Mouse (Mus musculus) liver, embryonic 12.5 days (tissue): Measurements from ENCODE around the gene Cfd. TPM values are rescaled to one million over a fixed set of nuclear protein-coding genes. Genes with fewer than 3 reads are reported as not detected.
A peak's percentile ranks its signal among the peaks of the same experiment; 100 is the strongest.

Source experiments
- ATAC-seq: fragments of 200-750 bp; cut with Nextera tagmentation; 2 replicates; pipeline ENCODE4 v1.8.0; 2017; ENCODE audit warnings: moderate number of reproducible peaks, mild to moderate bottlenecking, moderate library complexity
- H3K27ac ChIP-seq: fragments of 300-500 bp; sonication (generic); 2 replicates; pipeline ENCODE4 v1.5.1; 2016; ENCODE audit warnings: mild to moderate bottlenecking
- H3K27me3 ChIP-seq: fragments of 300-500 bp; sonication (generic); replicated peaks from 2 replicates; pipeline ENCODE4 v1.6.1; 2016; ENCODE audit warnings: mild to moderate bottlenecking, moderate library complexity
- H3K36me3 ChIP-seq: fragments of 300-500 bp; sonication (generic); 2 replicates; pipeline ENCODE4 v1.6.1; 2016; ENCODE audit warnings: mild to moderate bottlenecking, moderate library complexity
- H3K4me1 ChIP-seq: fragments of 300-500 bp; sonication (generic); 2 replicates; pipeline ENCODE4 v1.6.1; 2016
- H3K4me2 ChIP-seq: fragments of 300-500 bp; sonication (generic); 2 replicates; pipeline ENCODE4 v1.6.1; 2016; ENCODE audit warnings: mild to moderate bottlenecking, moderate library complexity
- H3K4me3 ChIP-seq: fragments of 300-500 bp; sonication (generic); 2 replicates; pipeline ENCODE4 v1.5.1; 2016; ENCODE audit warnings: mild to moderate bottlenecking, moderate library complexity
- H3K9ac ChIP-seq: fragments of 300-500 bp; sonication (generic); 2 replicates; pipeline ENCODE4 v1.6.1; 2016; ENCODE audit warnings: mild to moderate bottlenecking, moderate library complexity
- H3K9me3 ChIP-seq: fragments of 300-500 bp; sonication (generic); replicated peaks from 2 replicates; pipeline ENCODE4 v1.6.1; 2016; ENCODE audit warnings: mild to moderate bottlenecking, moderate library complexity
- WGBS: fragments of 180-500 bp; shearing (Covaris S2); methylation state at CpG from one replicate; pipeline ENCODE4 v1.1.7; 2016; ENCODE audit not compliant: insufficient replicate concordance; 5-methylcytosine and 5-hydroxymethylcytosine counted together
- polyA plus RNA-seq: library from polyadenylated mRNA; unstranded; fragments of >200 nt; fragmentation: Nextera tagmentation; extraction: Ambion mirVana; gene quantifications from 2 replicates; pipeline ENCODE4 v1.2.1, GENCODE M21; 2016

The Cfd gene
- not detected in 2 replicates for polyA plus RNA-seq

- Histone ChIP-seq H3K4me2 (no peak within 1 kb of the TSS), H3K36me3 (peaks cover 12% of the 10 kb centered on the region), H3K27ac (no peak within 1 kb of the TSS), H3K4me3 (no peak within 1 kb of the TSS), H3K9me3 (no peaks in the 10 kb centered on the region), H3K9ac (no peak within 1 kb of the TSS), H3K4me1 (no peaks in the 10 kb centered on the region), H3K27me3 (peaks cover 11% of the 10 kb centered on the region; the same call in 1 of the 2 replicates)
- 42% methylated on average over 5 of the region's 5 CpGs for WGBS
- no peak for ATAC-seq
These were observed at the start of gene Cfd for GRCm38 (mm10) chr10:79890670-79891069. Cfd (plus strand) TSS chr10:79890853.

- Histone ChIP-seq H3K36me3 (no peaks in the 10 kb centered on the region), H3K27ac (no peak overlapping the region), H3K4me2 (no peak overlapping the region), H3K27me3 (0 out of 2 replicates have a peak, but pooled peaks cover 8% of the 10 kb centered on the region), H3K9ac (no peak overlapping the region), H3K4me3 (no peak overlapping the region), H3K4me1 (peaks cover 15% of the 10 kb centered on the region), H3K9me3 (no peaks in the 10 kb centered on the region)
- WGBS, result 69% methylated on average over 3 of the region's 3 CpGs
- ATAC-seq, result no peak
These were observed 48.3 kb upstream of the Cfd start for GRCm38 (mm10) chr10:79842322-79842721.

DNA sequence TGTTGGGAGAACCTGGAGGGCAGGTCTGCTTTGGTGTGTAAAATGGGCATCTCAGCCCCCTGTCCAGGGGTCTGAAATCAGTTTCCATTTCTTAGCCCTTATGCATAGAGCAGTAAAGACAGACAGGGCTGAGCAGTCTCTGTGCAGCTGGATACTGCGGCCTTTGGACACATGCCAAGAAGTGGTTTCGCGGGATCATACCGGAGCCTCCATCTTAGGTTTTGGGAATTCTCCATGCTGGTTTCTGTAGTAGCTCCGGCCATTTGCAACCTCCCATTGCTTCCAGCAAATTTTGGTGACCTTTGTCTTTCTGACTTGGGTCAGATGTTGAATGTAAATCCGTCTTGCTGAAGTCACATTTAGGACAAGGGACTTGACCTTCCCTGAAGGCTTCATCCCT is 47.2 kb upstream of the Cfd start:
- 0 out of 2 replicates have a peak, but pooled peaks cover 8% of the 10 kb centered on the region for H3K27me3 ChIP-seq
- no peak overlapping the region for H3K4me3 ChIP-seq
- no peaks in the 10 kb centered on the region for H3K36me3 ChIP-seq
- H3K4me1 ChIP-seq, result peaks cover 15% of the 10 kb centered on the region
- no peak for ATAC-seq
- H3K4me2 ChIP-seq, result no peak overlapping the region
- no peak overlapping the region for H3K27ac ChIP-seq
- 72% methylated on average over 6 of the region's 6 CpGs for WGBS
- no peak overlapping the region for H3K9ac ChIP-seq
- no peaks in the 10 kb centered on the region for H3K9me3 ChIP-seq

- Histone ChIP-seq H3K4me1 (peaks cover 19% of the 10 kb centered on the region), H3K27ac (no peak overlapping the region), H3K36me3 (no peaks in the 10 kb centered on the region), H3K27me3 (0 out of 2 replicates have a peak, but pooled peaks cover 8% of the 10 kb centered on the region), H3K9ac (no peak overlapping the region), H3K9me3 (no peaks in the 10 kb centered on the region), H3K4me2 (no peak overlapping the region), H3K4me3 (no peak overlapping the region)
- no peak for ATAC-seq
- 48% methylated on average over 5 of the region's 5 CpGs for whole genome bisulfite sequencing
These were observed 44.1 kb upstream of the Cfd start for GRCm38 (mm10) chr10:79846553-79846952.

DNA sequence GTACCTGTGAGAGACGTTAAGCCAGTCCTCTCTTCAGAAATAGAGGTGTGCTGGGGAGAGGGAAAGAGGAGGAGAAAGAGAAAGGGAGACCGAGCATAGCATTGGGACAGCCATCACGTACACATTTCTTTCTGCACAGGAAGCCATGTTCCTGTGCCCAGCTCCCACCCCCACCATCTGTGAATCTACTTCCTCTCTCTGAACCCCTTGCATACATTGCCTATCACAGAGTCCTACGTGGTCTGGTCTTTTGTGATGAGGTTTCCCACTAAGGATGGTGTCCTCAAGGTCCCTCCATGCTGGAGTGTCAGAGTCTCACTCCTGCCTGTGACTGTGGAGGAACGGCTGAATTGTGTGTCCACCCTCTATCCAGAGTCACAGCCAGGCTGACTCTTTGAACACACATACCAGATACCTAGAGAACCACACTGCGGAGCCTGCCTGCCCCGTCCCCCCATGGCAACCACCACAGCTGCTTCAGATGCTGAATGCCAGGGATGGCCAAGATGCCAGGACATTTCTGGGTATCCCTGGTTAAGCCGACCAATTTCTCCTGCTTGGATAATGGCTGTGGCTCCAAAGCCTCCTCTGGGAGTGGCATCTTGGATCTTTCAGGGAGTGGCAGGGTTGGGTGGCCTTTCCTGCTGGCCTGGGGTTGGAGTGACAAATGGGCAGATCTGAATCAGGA is 40.6 kb upstream of the Cfd start:
- H3K9me3 ChIP-seq, result no peaks in the 10 kb centered on the region
- 44% methylated on average over 8 of the region's 8 CpGs for WGBS
- no peak overlapping the region for H3K27ac ChIP-seq
- H3K4me1 ChIP-seq, result peaks cover 41% of the 10 kb centered on the region
- H3K27me3 ChIP-seq, result no peaks in the 10 kb centered on the region
- no peak overlapping the region for H3K9ac ChIP-seq
- H3K4me2 ChIP-seq, result no peak overlapping the region
- ATAC-seq, result no peak
- no peaks in the 10 kb centered on the region for H3K36me3 ChIP-seq
- no peak overlapping the region for H3K4me3 ChIP-seq

GRCm38 (mm10) chr10:79851653-79852052 is 39.0 kb upstream of the Cfd start:
- H3K9ac ChIP-seq, result peak overlapping the region; percentile 85; the same call in 1 of the 2 replicates
- no peak overlapping the region for H3K4me3 ChIP-seq
- no peaks in the 10 kb centered on the region for H3K9me3 ChIP-seq
- peaks cover 53% of the 10 kb centered on the region for H3K4me1 ChIP-seq
- H3K4me2 ChIP-seq, result peak overlapping the region; percentile 96
- ATAC-seq, result no peak
- no peaks in the 10 kb centered on the region for H3K27me3 ChIP-seq
- peak overlapping the region; percentile 99 for H3K27ac ChIP-seq
- H3K36me3 ChIP-seq, result peaks cover 9% of the 10 kb centered on the region
- WGBS, result 56% methylated on average over 3 of the region's 3 CpGs

DNA sequence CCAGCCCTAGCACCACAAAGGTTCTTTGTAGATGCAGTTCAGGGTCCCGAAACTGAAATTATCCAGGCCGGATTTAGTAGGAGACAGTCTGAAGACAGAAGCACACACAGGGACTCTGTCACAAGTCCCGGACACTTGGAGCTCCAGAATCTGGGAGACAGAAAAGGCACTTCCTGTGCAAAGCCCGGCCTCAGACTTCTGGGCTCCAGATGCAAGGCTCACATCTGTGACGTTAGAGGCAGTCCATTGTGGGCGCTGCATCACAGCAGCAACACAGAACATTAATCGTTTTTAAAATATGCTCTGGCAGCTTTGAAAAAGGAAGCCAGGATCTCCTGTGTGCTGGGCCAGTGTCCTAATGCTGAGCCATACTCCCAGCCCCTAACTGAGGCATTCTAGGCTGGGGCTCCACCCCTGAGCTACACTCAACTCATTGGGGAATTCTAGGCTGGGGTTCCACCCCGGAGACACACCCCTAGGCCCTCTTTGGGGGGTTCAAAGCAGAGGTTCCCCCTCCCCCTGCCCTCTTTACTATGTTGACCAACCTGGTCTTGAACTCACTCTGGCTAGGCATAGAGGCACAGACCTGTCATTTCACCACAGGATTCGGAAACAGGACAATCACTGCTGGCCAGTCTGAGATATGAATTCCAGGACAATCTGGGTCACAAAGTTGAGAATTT is 38.4 kb upstream of the Cfd start:
- H3K27me3 ChIP-seq, result no peaks in the 10 kb centered on the region
- H3K36me3 ChIP-seq, result peaks cover 15% of the 10 kb centered on the region
- no peaks in the 10 kb centered on the region for H3K9me3 ChIP-seq
- H3K4me2 ChIP-seq, result peak overlapping the region; percentile 96
- WGBS, result 48% methylated on average over 9 of the region's 9 CpGs
- peak overlapping the region; percentile 93 for H3K4me3 ChIP-seq
- no peak for ATAC-seq
- peaks cover 59% of the 10 kb centered on the region for H3K4me1 ChIP-seq
- H3K9ac ChIP-seq, result peak overlapping the region; percentile 85
- peak overlapping the region; percentile 99 for H3K27ac ChIP-seq

GRCm38 (mm10) chr10:79852827-79853226 is 37.8 kb upstream of the Cfd start:
- Histone ChIP-seq H3K9ac (peak overlapping the region; percentile 85), H3K9me3 (no peaks in the 10 kb centered on the region), H3K4me2 (peak overlapping the region; percentile 96), H3K4me1 (peaks cover 65% of the 10 kb centered on the region), H3K27ac (peak overlapping the region; percentile 99), H3K36me3 (peaks cover 21% of the 10 kb centered on the region), H3K4me3 (peak overlapping the region; percentile 93), H3K27me3 (no peaks in the 10 kb centered on the region)
- no peak for ATAC-seq
- 24% methylated on average over 8 of the region's 8 CpGs for WGBS

DNA sequence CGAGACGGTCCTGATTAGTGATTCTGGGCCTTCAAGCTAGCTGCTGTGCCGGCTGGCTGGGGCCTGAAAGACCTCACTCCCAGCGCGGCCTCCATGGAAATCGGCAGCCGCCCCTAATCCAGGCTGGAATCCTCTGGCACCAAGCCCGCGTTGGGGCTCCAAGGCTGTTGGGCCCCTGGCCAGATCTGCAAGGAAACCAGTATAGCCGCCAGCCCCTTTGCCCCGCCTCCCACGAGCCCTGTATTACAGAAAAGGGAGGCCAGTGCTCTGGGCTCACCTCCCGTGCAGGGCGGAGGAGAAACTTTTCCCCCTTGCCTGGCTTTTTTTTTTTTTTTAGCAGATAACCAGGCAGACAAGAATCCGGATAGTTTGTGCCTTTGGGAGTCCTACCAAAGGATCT is 37.3 kb upstream of the Cfd start:
- Histone ChIP-seq H3K27ac (peak overlapping the region; percentile 99), H3K27me3 (no peaks in the 10 kb centered on the region), H3K4me3 (peak overlapping the region; percentile 93), H3K9ac (peak overlapping the region; percentile 85), H3K4me2 (peak overlapping the region; percentile 96), H3K9me3 (no peaks in the 10 kb centered on the region), H3K36me3 (peaks cover 27% of the 10 kb centered on the region), H3K4me1 (peaks cover 71% of the 10 kb centered on the region)
- no peak for ATAC-seq
- 1% methylated on average over 15 of the region's 15 CpGs for WGBS

DNA sequence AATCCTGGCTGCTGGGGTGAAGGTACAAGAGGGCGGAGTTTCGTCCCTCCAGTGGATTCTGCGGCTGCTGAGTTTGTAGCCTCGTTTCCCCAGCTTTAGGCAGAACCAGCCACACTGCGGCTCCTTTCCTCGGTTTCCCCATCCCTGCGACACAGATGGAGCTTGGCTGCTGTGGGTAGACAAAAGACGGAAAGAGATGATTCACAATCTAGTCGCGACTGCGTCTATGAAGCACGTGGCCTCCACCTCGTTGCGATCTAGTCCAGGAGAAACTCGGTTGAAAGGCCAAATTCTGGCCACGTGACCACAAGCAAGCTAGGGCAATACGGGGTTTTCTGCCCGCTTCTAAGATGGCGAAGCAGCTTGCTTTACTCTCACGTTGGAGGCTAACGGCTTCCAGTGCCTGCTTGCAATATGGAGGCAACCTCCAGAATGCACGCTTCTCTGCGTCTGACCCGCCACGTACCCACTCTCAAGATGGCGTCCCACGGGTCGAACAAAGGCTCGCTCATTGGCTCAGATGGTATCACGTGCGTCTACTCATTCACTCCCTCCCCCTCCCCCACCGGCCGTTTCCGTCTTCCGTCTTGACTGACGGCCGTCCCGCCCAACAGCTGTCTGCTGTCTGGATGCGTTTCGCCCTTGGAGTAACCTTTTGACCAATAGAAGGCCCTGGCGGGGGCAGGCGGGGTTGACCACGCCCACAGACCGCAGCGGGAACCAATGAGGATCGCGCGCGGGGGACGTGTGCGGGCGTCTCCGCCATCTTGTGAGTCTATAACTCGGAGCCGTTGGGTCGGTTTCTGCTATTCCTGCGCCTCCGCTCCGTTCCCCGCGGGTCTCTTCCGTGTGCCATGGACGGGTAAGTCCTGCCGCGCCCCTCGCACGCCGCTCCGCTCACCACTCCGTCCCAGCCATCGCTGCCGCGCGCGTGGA is 36.5 kb upstream of the Cfd start, which contains the start of gene Ptbp1:
Gene Ptbp1, plus strand, starts transcription at position 568 of the 936 bp plus-strand sequence.
- H3K4me1 ChIP-seq, result peaks cover 77% of the 10 kb centered on the region
- WGBS, result under 1% methylated on average over 75 of the region's 75 CpGs
- H3K9me3 ChIP-seq, result no peaks in the 10 kb centered on the region
- peak within 1 kb of the TSS; percentile 93 for H3K4me3 ChIP-seq
- peak within 1 kb of the TSS; percentile 97 for H3K9ac ChIP-seq
- H3K4me2 ChIP-seq, result peak within 1 kb of the TSS; percentile 98
- peak within 1 kb of the TSS; percentile 99 for H3K27ac ChIP-seq
- no peaks in the 10 kb centered on the region for H3K27me3 ChIP-seq
- peak; percentile 89 for ATAC-seq
- peaks cover 34% of the 10 kb centered on the region for H3K36me3 ChIP-seq

DNA sequence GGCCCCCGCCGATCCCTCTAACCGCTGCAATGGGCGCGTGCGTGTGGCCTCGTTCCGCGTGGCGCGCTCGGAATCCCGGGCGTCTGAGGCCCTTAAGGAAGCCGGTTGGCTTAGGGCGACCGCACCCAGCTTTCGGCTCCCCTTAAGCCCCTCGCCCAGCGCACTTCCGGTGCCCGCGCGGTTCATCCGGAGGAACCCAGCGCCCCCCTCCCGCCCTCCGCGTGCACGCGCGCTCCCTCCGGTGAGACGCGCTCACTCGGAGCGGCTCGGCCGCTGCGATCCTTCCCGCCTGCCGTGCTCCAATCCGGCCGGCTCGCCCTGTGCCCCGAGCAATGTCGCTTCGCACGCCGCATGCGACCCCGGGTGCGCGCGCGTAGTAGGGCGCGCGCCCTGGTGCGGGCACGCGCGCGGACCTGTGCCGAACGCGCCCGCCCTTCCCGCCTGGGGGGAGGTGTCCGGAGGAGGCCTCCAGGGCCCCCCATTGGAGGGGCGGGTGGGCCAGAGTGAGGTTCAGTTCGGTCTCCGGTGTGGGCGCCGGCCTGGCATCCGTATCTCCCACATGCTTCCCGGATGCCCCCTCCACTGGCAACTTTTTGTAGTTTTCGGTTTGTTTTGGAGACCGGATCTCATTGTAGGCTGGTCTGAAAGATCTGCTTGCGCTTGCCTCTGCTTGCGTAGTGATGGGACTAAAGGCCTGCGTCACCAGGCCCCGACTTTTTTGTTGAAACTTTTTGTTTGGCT is 35.7 kb upstream of the Cfd start:
- H3K9me3 ChIP-seq, result no peaks in the 10 kb centered on the region
- peaks cover 43% of the 10 kb centered on the region for H3K36me3 ChIP-seq
- no peaks in the 10 kb centered on the region for H3K27me3 ChIP-seq
- WGBS, result under 1% methylated on average over 82 of the region's 83 CpGs
- peak; percentile 20 for ATAC-seq
- H3K4me3 ChIP-seq, result peak overlapping the region; percentile 93
- H3K4me2 ChIP-seq, result peak overlapping the region; percentile 98
- peaks cover 81% of the 10 kb centered on the region for H3K4me1 ChIP-seq
- peak overlapping the region; percentile 97 for H3K9ac ChIP-seq
- H3K27ac ChIP-seq, result peak overlapping the region; percentile 99
